Mouse (Mus musculus): ENCODE measurements around the gene Scn2a.

GRCm38 (mm10) chr2:65806556-65806955 is 186.0 kb downstream of the Scn2a start:
- TF ChIP-seq E2F4 (IDR thresholded peaks at IDR 0.05; ENCODE audit: insufficient replicate concordance, low read depth, low read length) (no peak), CTCF (conservative IDR thresholded peaks at IDR 0.05 in 1 of 2, IDR thresholded peaks at IDR 0.05 in 1 of 2; ENCODE audit: low read depth in 2 of 2, low read length in 2 of 2) (no peak)
